7 mouse cellular contexts compared by ENCODE assay signal in genomic region chr14:34152342-34152741, GRCm38 (mm10). TPM values are rescaled to one million over a fixed set of nuclear protein-coding genes. Genes with fewer than 3 reads are reported as not detected.
A peak's percentile ranks its signal among the peaks of the same experiment; 100 is the strongest.
DNase-seq lines count a peak whose midpoint lies in the region; ATAC-seq lines count a peak whose summit lies in the region.

Gene Npy4r (minus strand): TSS chr14:34152489.

- no peaks in the 10 kb centered on the region for H3K36me3 ChIP-seq in embryonic facial prominence, embryonic 11.5 days (replicated peaks; ENCODE audit: control insufficient read depth, insufficient read depth, low read depth, low read length)
- H3K36me3 ChIP-seq in heart, embryonic 16.5 days (ENCODE audit: control insufficient read depth, insufficient read depth), result no peaks in the 10 kb centered on the region
- no peaks in the 10 kb centered on the region for H3K36me3 ChIP-seq in stomach, embryonic 15.5 days

- no peaks in the 10 kb centered on the region for H3K27me3 ChIP-seq in embryonic facial prominence, embryonic 11.5 days (ENCODE audit: control insufficient read depth, insufficient read depth, low read length)
- no peaks in the 10 kb centered on the region; the same call in 1 of the 2 replicates for H3K27me3 ChIP-seq in heart, embryonic 16.5 days (ENCODE audit: control insufficient read depth, insufficient read depth, low read length)
- H3K27me3 ChIP-seq in stomach, embryonic 15.5 days (replicated peaks), result peaks cover 11% of the 10 kb centered on the region; the same call in 1 of the 2 replicates

- peaks cover 2% of the 10 kb centered on the region; the same call in 1 of the 2 replicates for H3K4me1 ChIP-seq in embryonic facial prominence, embryonic 11.5 days (ENCODE audit: control insufficient read depth, insufficient read depth, low read length)
- 0 out of 2 replicates have a peak, but pooled peaks cover 2% of the 10 kb centered on the region for H3K4me1 ChIP-seq in heart, embryonic 16.5 days (ENCODE audit: control insufficient read depth, insufficient read depth, low read length)
- H3K4me1 ChIP-seq in stomach, embryonic 15.5 days, result peaks cover 9% of the 10 kb centered on the region

- WGBS in embryonic facial prominence, embryonic 11.5 days, result 14% methylated on average over 16 of the region's 16 CpGs
- WGBS in heart, embryonic 16.5 days, result 13% methylated on average over 16 of the region's 16 CpGs
- WGBS in stomach, embryonic 15.5 days, result 9% methylated on average over 16 of the region's 16 CpGs

- no peaks in the 10 kb centered on the region for H3K9me3 ChIP-seq in embryonic facial prominence, embryonic 11.5 days (replicated peaks; ENCODE audit: control insufficient read depth, low read length)
- no peaks in the 10 kb centered on the region for H3K9me3 ChIP-seq in heart, embryonic 16.5 days (replicated peaks; ENCODE audit: control insufficient read depth, low read length)
- no peaks in the 10 kb centered on the region for H3K9me3 ChIP-seq in stomach, embryonic 15.5 days

- H3K27ac ChIP-seq in embryonic facial prominence, embryonic 11.5 days (replicated peaks; ENCODE audit: low read depth, low read length), result no peak within 1 kb of the TSS
- no peak within 1 kb of the TSS for H3K27ac ChIP-seq in heart, embryonic 16.5 days (ENCODE audit: low read length)
- H3K27ac ChIP-seq in stomach, embryonic 15.5 days, result no peak within 1 kb of the TSS

- DNase-seq in adrenal gland, adult 2 months, result peak; percentile 78
- peak; percentile 54 for DNase-seq in embryonic facial prominence, embryonic 11.5 days (ENCODE audit: low spot score)
- DNase-seq in kidney, postnatal 25 days, result peak; percentile 66 to 81
- DNase-seq in lung, postnatal 25 days (ENCODE audit: low spot score), result peak; percentile 60
- no peak for DNase-seq in layer of hippocampus, postnatal 14 days (ENCODE audit: low spot score in 2 of 2)

- H3K4me3 ChIP-seq in embryonic facial prominence, embryonic 11.5 days (ENCODE audit: low read depth, low read length), result no peak within 1 kb of the TSS
- H3K4me3 ChIP-seq in heart, embryonic 16.5 days (ENCODE audit: low read length), result peak within 1 kb of the TSS; percentile 19; the same call in 1 of the 2 replicates
- H3K4me3 ChIP-seq in stomach, embryonic 15.5 days (replicated peaks), result no peak within 1 kb of the TSS

- H3K4me2 ChIP-seq in embryonic facial prominence, embryonic 11.5 days (ENCODE audit: low read depth, low read length), result no peak within 1 kb of the TSS; the same call in 1 of the 2 replicates
- H3K4me2 ChIP-seq in heart, embryonic 16.5 days (ENCODE audit: low read depth, low read length), result peak within 1 kb of the TSS; percentile 47
- peak within 1 kb of the TSS; percentile 43 for H3K4me2 ChIP-seq in stomach, embryonic 15.5 days

- no peak within 1 kb of the TSS for H3K9ac ChIP-seq in embryonic facial prominence, embryonic 11.5 days (replicated peaks; ENCODE audit: low read length)
- H3K9ac ChIP-seq in heart, embryonic 16.5 days (ENCODE audit: low read length), result no peak within 1 kb of the TSS
- H3K9ac ChIP-seq in stomach, embryonic 15.5 days, result no peak within 1 kb of the TSS

- ATAC-seq in embryonic facial prominence, embryonic 11.5 days (replicated peaks; ENCODE audit: insufficient number of reproducible peaks, low FRiP score, low TSS enrichment, low read depth), result no peak; the same call in 1 of the 2 replicates
- peak; percentile 67 for ATAC-seq in heart, embryonic 16.5 days (replicated peaks; ENCODE audit: extremely low read depth, insufficient read depth, low FRiP score)
- peak; percentile 91 for ATAC-seq in stomach, embryonic 15.5 days (ENCODE audit: insufficient read depth, low FRiP score, low read depth)

RNA-seq across cellular contexts. Expression of gene Npy4r, which starts in this region (rescaled TPM):
- under 1 TPM; 0.09 to 0.10 TPM for total RNA-seq in adrenal gland, adult 2 months (2021)
- 0.02 and 0.15 TPM in 2 replicates for polyA plus RNA-seq in adrenal gland, adult 2 months (2012; rRNA removed)
- 0.20 TPM in 1 of 2 replicates, not detected in the other for polyA plus RNA-seq in embryonic facial prominence, embryonic 11.5 days (2014; fragmentation: Nextera tagmentation; extraction: Ambion mirVana)
- polyA plus RNA-seq in heart, embryonic 16.5 days (2015; fragmentation: Nextera tagmentation; extraction: Ambion mirVana), result 0.07 TPM in 1 of 2 replicates, not detected in the other
- 0.13 and 0.34 TPM in 2 replicates for polyA plus RNA-seq in stomach, embryonic 15.5 days (2015; fragmentation: Nextera tagmentation; extraction: Ambion mirVana)
- total RNA-seq in layer of hippocampus, postnatal 14 days (2021), result under 1 TPM in 1 of 2 experiments, not detected in 1; 0.10 TPM

Comparison
In these comparisons a context has a peak if more than half of its experiments do, and no peak if none do; other contexts are left out.
1. Peak in DNase-seq in adrenal gland, adult 2 months; RNA of the gene not detected or under 1 TPM.
2. Peak in DNase-seq in embryonic facial prominence, embryonic 11.5 days; RNA of the gene not detected or under 1 TPM.
3. Peak in ATAC-seq, H3K4me3 ChIP-seq and H3K4me2 ChIP-seq in heart, embryonic 16.5 days; RNA of the gene not detected or under 1 TPM.
4. Peak in ATAC-seq and H3K4me2 ChIP-seq in stomach, embryonic 15.5 days; RNA of the gene not detected or under 1 TPM.
5. DNase-seq: peak in kidney, postnatal 25 days (2 of 2) and lung, postnatal 25 days (single experiment); none in layer of hippocampus, postnatal 14 days (0 of 2).